Mouse (Mus musculus) hematopoietic multipotent progenitor cell, adult 10-12 weeks (in vitro differentiated cells): ENCODE data around the gene Zfp711. TPM values are rescaled to one million over a fixed set of nuclear protein-coding genes. Genes with fewer than 3 reads are reported as not detected.

Experiments used
- polyA plus RNA-seq: library from polyadenylated mRNA; stranded (reverse); fragments of >175 nt; gene quantifications from 2 replicates; pipeline ENCODE4 v1.2.3, GENCODE M21; 2012; ENCODE audit warnings: low replicate concordance

Gene Zfp711
- polyA plus RNA-seq: not detected in 2 replicates

DNA sequence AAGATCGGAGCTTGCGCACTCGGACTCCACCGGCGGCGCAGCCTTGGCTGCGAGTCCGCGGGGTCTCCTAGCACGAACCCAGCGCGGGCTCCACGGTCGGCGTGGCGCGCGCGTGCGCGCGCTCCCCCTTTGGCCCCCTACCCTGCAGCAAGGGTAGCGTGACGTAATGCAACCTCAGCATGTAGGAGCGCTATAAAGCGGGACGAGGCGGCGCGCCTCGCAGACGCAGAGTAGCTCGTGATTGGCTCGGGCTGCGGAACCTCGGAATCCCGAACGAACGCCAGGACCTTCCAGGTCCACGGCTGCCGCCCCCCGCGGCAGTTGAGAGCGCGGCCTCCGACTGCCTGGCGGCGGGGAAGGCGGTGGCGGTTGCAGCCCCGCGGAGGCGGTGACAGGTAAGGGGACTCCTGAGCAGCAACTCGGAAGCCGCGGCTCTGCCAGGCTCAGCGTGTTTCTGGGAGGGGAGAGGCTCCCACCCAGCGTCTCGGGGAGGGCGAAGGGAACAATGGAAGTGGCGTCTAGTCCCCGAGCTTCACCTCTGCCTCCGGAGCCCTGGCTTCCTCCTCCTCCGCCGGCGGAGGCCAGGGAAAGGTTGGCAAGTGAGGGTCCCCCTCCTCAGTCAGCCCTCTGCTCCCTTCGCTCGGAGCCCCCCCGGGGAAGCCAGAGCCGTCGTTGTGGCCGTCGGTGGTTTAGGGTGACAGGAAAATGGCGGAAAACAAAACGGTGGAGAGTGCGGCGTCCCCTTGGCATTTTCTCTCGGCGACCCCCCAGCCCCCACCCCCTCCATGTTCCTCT lies at the start of gene Zfp711:
TSS of gene Zfp711 (plus strand) at position 16 of the 795 bp plus-strand sequence.

Other genes starting within 250 kb of the Zfp711 start
- gene Satl1, start 193.7 kb upstream of the Zfp711 start, polyA plus RNA-seq: not detected in 2 replicates
- gene 2010106E10Rik, start 105.3 kb upstream of the Zfp711 start, polyA plus RNA-seq: not detected in 2 replicates
- not detected in 2 replicates for gene Pof1b, start 98.1 kb downstream of the Zfp711 start, polyA plus RNA-seq